Mouse (Mus musculus) gastrocnemius, adult 8-10 months (tissue): ENCODE data around the gene Grcc10. TPM values are rescaled to one million over a fixed set of nuclear protein-coding genes. Genes with fewer than 3 reads are reported as not detected.

ENCODE experiments used
- DNase-seq, 2 experiments: peaks; one replicate each; pipeline ENCODE4 v3.0.0; 2022; ENCODE audit warnings: low spot score in 2 of 2
- microRNA-seq: library from miRNA; unstranded; fragments of <30 nt; microRNA quantifications from one replicate; pipeline ENCODE4 v1.2.0, GENCODE M21; 2022
- total RNA-seq, 4 experiments: library from RNA; stranded (reverse); gene quantifications; 2 replicates each; pipeline ENCODE4 v1.2.4; 2022

Gene Grcc10
- total RNA-seq, 4 experiments from 2014 or later = 146 to 173 (median 164) TPM

DNA sequence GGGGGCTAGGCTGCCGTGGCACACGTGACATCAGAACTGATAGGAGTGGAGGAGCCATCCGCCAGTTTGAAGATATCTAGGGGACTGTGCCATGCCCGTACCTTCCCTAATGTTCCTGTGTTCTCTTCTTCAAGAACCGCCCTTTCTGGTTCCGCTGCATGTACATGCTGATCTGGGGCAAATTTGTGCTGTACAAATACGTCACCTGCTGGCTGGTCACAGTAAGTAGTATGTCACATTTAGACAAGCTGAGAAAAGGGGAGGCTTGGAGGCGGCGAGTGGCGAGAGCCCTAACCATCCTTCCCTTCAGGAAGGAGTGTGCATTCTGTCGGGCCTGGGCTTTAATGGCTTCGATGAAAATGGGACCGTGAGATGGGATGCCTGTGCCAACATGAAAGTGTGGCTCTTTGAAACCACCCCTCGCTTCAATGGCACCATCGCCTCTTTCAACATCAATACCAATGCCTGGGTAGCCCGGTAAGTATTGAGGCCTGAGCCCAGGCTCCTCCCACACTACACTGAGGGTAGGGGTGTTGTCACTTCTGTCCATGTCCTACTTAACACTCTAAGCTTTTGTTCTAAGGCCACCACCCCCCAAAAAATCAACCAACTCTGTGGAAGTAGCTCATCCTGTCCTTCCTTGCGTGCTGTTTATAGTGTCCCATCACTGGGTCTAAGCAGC is 38.9 kb downstream of the Grcc10 start:
- DNase-seq = no peak

DNA sequence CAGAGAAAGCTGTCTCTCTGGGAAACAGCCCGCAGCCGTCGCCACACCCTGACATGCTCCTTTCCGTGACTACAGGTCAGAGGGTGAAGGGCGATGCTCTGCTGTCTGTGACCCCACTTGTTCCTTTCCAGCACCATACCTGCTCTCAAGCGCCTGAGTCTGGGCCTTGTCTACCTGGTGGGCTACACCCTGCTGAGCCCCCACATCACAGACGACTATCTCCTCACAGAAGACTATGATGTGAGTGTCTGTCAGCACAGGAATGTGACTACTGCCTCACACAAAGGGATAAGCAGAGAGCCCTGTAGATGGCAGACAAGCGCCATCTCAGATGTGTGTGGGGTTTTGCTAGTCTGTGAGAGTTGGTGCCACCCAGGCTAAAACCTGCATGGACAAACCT is 39.8 kb downstream of the Grcc10 start:
- no peak for DNase-seq

DNA sequence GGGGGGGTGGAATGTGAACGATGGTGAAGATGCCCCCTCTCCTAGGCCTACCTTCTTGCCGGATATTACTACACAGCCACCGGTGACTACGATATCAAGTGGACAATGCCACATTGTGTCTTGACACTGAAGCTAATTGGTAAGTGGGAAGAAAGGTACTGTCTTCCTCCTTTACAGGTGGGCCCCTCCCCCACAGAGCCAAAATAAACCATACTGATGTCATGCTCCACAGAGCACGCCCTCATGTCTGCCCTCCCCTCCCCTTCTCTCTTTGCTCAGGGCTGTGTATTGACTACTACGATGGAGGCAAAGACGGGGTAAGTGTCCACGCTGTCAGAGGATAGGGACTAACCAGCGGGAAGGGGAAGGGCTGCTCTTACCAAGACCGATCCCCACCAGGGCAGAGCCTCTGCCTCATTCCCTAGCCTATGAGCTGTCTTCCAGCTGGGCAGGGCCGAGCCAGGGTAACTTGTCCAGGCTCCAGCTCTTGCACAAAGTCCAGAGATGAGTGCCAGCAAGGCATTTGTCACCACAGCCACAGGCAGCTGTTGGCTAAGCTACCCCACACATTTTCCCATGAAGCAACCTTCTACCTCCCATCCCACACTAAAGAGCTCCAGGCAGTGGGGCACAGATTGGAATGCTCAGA is 41.1 kb downstream of the Grcc10 start:
- DNase-seq = peak; percentile 63 to 77

- DNase-seq = no peak
Measured at GRCm38 (mm10) chr6:124699366-124699765, 41.8 kb downstream of the Grcc10 start.

DNA sequence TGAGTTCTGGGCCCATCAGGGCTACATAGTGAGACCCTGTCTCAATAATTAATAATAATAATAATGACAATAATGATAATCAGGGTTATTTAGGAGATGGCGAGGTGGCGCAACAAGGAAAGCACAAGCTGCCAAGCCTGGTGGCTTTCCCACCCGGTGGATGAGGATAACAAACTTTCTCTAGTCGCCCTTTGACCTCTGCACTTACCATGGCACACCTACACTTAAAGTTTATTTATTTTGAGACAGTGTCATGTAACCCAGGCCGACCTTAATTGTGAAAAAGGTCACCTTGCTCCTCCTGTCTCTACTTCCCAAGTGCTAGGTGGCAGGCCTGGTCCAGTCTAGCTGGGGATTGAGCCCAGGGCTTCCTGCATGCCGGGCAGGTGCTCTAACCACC is 42.4 kb downstream of the Grcc10 start:
- no peak for DNase-seq

GRCm38 (mm10) chr6:124696441-124697150 is 44.6 kb downstream of the Grcc10 start:
- no peak for DNase-seq

- peak in 1 of 2 experiments; percentile 14 for DNase-seq
Measured at GRCm38 (mm10) chr6:124694166-124694955, 46.8 kb downstream of the Grcc10 start.

DNA sequence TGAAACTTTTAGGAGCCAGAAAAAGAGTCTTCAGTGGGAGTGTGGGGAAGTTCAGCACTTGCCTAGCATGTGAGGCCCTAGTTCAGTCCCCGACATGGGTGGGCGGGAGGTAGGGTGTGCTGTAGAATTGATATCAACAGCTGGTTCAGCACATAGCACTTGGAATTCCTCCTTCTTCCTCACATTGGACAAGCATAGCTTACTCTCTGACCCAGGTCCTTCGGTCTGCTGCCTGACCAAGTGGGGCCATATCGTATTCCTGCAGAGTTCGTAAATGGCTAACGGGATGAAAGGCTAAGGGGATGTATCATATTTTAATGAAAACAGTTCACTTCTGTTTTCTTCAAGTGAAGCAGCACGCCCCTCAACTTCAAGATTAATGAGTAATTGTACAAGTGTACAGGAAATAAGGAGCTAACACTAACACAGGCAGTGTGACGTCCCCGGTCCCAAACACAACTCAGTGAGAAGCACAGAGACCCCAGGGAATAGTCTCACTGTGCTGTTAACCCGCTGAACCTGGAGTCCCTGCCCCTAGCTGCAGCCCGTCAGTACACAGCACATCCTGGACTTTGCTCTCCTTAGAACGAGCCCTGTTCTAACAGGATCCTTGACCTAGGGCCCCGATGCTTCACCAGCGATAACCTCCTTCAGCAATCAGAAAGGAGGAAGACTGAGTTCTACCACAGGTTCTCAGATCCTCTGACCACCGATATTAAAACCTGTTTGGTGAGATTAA is 47.8 kb downstream of the Grcc10 start:
- DNase-seq = no peak

- no peak for DNase-seq
Measured at GRCm38 (mm10) chr6:124690517-124690916, 50.7 kb downstream of the Grcc10 start.

Small RNAs within 50 kb of the gene (microRNA-seq; reads per million reads assigned to microRNA genes)
- gene Mir141 (not detected), gene Mir200c (6.7 reads per million)

Other genes with a start within 250 kb of the Grcc10 start
- gene C1rl, start 248.3 kb downstream of the Grcc10 start, total RNA-seq = under 1 TPM in 3 of 4 experiments, not detected in 1; 0.34 to 0.51 (median 0.45) TPM
- 1 to 10 TPM; 3.6 to 7.5 (median 5.5) TPM for gene C1ra, start 229.0 kb downstream of the Grcc10 start, total RNA-seq
- 10 to 100 TPM in 3 of 4 experiments, 1 to 10 TPM in 1; 8.4 to 20.8 (median 14.2) TPM for gene C1s1, start 199.0 kb downstream of the Grcc10 start, total RNA-seq
- gene C1rb, start 171.1 kb downstream of the Grcc10 start, total RNA-seq = 1 to 10 TPM in 1 of 4 experiments, under 1 TPM in 3; 0.46 to 1.2 (median 0.69) TPM
- under 1 TPM; 0.44 to 0.70 (median 0.51) TPM for gene C1s2, start 105.3 kb downstream of the Grcc10 start, total RNA-seq
- gene Lpcat3, start 78.3 kb downstream of the Grcc10 start, total RNA-seq = 10 to 100 TPM; 12.6 to 18.1 (median 15.6) TPM
- gene Emg1, start 29.2 kb downstream of the Grcc10 start, total RNA-seq = 10 to 100 TPM; 62.1 to 74.4 (median 66.1) TPM
- 100 to 1,000 TPM; 140 to 157 (median 153) TPM for gene Phb2, start 29.0 kb downstream of the Grcc10 start, total RNA-seq
- gene Ptpn6, start 2.7 kb downstream of the Grcc10 start, total RNA-seq = 1 to 10 TPM in 3 of 4 experiments, under 1 TPM in 1; 0.80 to 2.0 (median 1.2) TPM
- gene Gm45234, start 14.6 kb upstream of the Grcc10 start, total RNA-seq = not detected
- gene Atn1, start 15.2 kb upstream of the Grcc10 start, total RNA-seq = 10 to 100 TPM; 41.9 to 59.4 (median 49.2) TPM
- 1 to 10 TPM in 3 of 4 experiments, under 1 TPM in 1; 0.75 to 1.4 (median 1.1) TPM for gene Eno2, start 28.3 kb upstream of the Grcc10 start, total RNA-seq
- not detected for gene Lrrc23, start 38.4 kb upstream of the Grcc10 start, total RNA-seq
- gene Spsb2, start 67.3 kb upstream of the Grcc10 start, total RNA-seq = 1 to 10 TPM; 1.9 to 4.1 (median 2.9) TPM
- gene Tpi1, start 72.9 kb upstream of the Grcc10 start, total RNA-seq = 1,000 to 10,000 TPM; 2,418 to 2,798 (median 2,572) TPM
- 10 to 100 TPM; 44.3 to 48.1 (median 45.2) TPM for gene Usp5, start 88.1 kb upstream of the Grcc10 start, total RNA-seq
- under 1 TPM; 0.31 to 0.51 (median 0.37) TPM for gene Cdca3, start 88.2 kb upstream of the Grcc10 start, total RNA-seq
- gene Gnb3, start 98.9 kb upstream of the Grcc10 start, total RNA-seq = 1 to 10 TPM in 2 of 4 experiments, under 1 TPM in 2; 0.70 to 1.1 (median 1.0) TPM
- gene P3h3, start 116.4 kb upstream of the Grcc10 start, total RNA-seq = 1 to 10 TPM; 2.0 to 4.5 (median 3.3) TPM
- gene Gpr162, start 122.6 kb upstream of the Grcc10 start, total RNA-seq = not detected
- gene Cd4, start 146.8 kb upstream of the Grcc10 start, total RNA-seq = under 1 TPM in 1 of 4 experiments, not detected in 3; 0.11 TPM
- under 1 TPM in 1 of 4 experiments, not detected in 3; 0.31 TPM for gene Lag3, start 170.3 kb upstream of the Grcc10 start, total RNA-seq
- gene Ptms, start 178.7 kb upstream of the Grcc10 start, total RNA-seq = 10 to 100 TPM; 64.6 to 83.2 (median 76.8) TPM
- gene Mlf2, start 190.0 kb upstream of the Grcc10 start, total RNA-seq = 100 to 1,000 TPM; 192 to 219 (median 202) TPM
- 100 to 1,000 TPM; 122 to 142 (median 131) TPM for gene Cops7a, start 224.2 kb upstream of the Grcc10 start, total RNA-seq